Mouse (Mus musculus): ENCODE measurements at regions not wholly inside any gene's neighbourhood (a gene's known extent, or its start where the extent isn't known, plus 50 kb on each side); places are given as distances from the start of the nearest gene placed in this dataset.
"Not testable (repeated sequence)": the region's sequence is repeated elsewhere in the genome, so short reads cannot be mapped to it uniquely, and the experiment has no call there.

GRCm38 (mm10) chr6:140212403-140212802 lies 171.1 kb upstream of the Plcz1 start:
- no peaks in the 10 kb centered on the region for H3K36me3 ChIP-seq (replicated peaks; ENCODE audit: low read length)
- no peak for TF ChIP-seq FLI1 (IDR thresholded peaks at IDR 0.05; ENCODE audit: low read length)
- no peak for TF ChIP-seq GATA1 (IDR thresholded peaks at IDR 0.05; ENCODE audit: borderline replicate concordance, low read length)
- peaks cover 41% of the 10 kb centered on the region for H3K9me3 ChIP-seq
- H3K27me3 ChIP-seq (replicated peaks) = no peaks in the 10 kb centered on the region
- no peaks in the 10 kb centered on the region for H3K4me1 ChIP-seq
- H3K4me3 ChIP-seq (replicated peaks) = no peak overlapping the region

- Histone ChIP-seq H3K27me3 (replicated peaks) (no peaks in the 10 kb centered on the region), H3K9me3 (peaks cover 41% of the 10 kb centered on the region), H3K4me3 (replicated peaks) (no peak overlapping the region), H3K4me1 (no peaks in the 10 kb centered on the region), H3K36me3 (replicated peaks; ENCODE audit: low read length) (no peaks in the 10 kb centered on the region)
- TF ChIP-seq FLI1 (IDR thresholded peaks at IDR 0.05; ENCODE audit: low read length) = no peak
- no peak for TF ChIP-seq GATA1 (IDR thresholded peaks at IDR 0.05; ENCODE audit: borderline replicate concordance, low read length)
Measured at GRCm38 (mm10) chr6:140210141-140210540, 168.9 kb upstream of the Plcz1 start.

GRCm38 (mm10) chr6:140209083-140209482 lies 167.8 kb upstream of the Plcz1 start:
- Histone ChIP-seq H3K9me3 (peaks cover 36% of the 10 kb centered on the region), H3K4me1 (no peaks in the 10 kb centered on the region), H3K27me3 (replicated peaks) (no peaks in the 10 kb centered on the region), H3K4me3 (replicated peaks) (no peak overlapping the region), H3K36me3 (replicated peaks; ENCODE audit: low read length) (no peaks in the 10 kb centered on the region)
- no peak for TF ChIP-seq GATA1 (IDR thresholded peaks at IDR 0.05; ENCODE audit: borderline replicate concordance, low read length)
- TF ChIP-seq FLI1 (IDR thresholded peaks at IDR 0.05; ENCODE audit: low read length) = no peak

- Histone ChIP-seq H3K4me3 (replicated peaks) (no peak overlapping the region), H3K9me3 (peaks cover 36% of the 10 kb centered on the region), H3K36me3 (replicated peaks; ENCODE audit: low read length) (no peaks in the 10 kb centered on the region), H3K27me3 (replicated peaks) (no peaks in the 10 kb centered on the region), H3K4me1 (no peaks in the 10 kb centered on the region)
- TF ChIP-seq GATA1 (IDR thresholded peaks at IDR 0.05; ENCODE audit: borderline replicate concordance, low read length) (no peak), FLI1 (IDR thresholded peaks at IDR 0.05; ENCODE audit: low read length) (no peak)
Measured at GRCm38 (mm10) chr6:140208375-140208774, 167.1 kb upstream of the Plcz1 start.

- H3K4me1 ChIP-seq; H3K36me3 ChIP-seq (replicated peaks; ENCODE audit: low read length); H3K4me3 ChIP-seq (replicated peaks); H3K27me3 ChIP-seq (replicated peaks): not testable (repeated sequence)
- peaks cover 27% of the 10 kb centered on the region for H3K9me3 ChIP-seq
Measured at GRCm38 (mm10) chr6:140206676-140207075, 165.4 kb upstream of the Plcz1 start.

- no peak for TF ChIP-seq FLI1 (IDR thresholded peaks at IDR 0.05; ENCODE audit: low read length)
- no peak for TF ChIP-seq GATA1 (IDR thresholded peaks at IDR 0.05; ENCODE audit: borderline replicate concordance, low read length)
- no peaks in the 10 kb centered on the region for H3K36me3 ChIP-seq (replicated peaks; ENCODE audit: low read length)
Measured at GRCm38 (mm10) chr6:140201356-140201755, 160.1 kb upstream of the Plcz1 start.

GRCm38 (mm10) chr6:140200322-140200721 lies 159.1 kb upstream of the Plcz1 start:
- Histone ChIP-seq H3K4me3 (replicated peaks) (no peak overlapping the region), H3K36me3 (replicated peaks; ENCODE audit: low read length) (no peaks in the 10 kb centered on the region), H3K4me1 (no peaks in the 10 kb centered on the region), H3K27me3 (replicated peaks) (no peaks in the 10 kb centered on the region), H3K9me3 (peaks cover 29% of the 10 kb centered on the region)
- no peak for TF ChIP-seq FLI1 (IDR thresholded peaks at IDR 0.05; ENCODE audit: low read length)

More at GRCm38 (mm10) chr6:140201356-140201755, 160.1 kb upstream of the Plcz1 start:
- H3K4me3 ChIP-seq (replicated peaks) = no peak overlapping the region
- no peaks in the 10 kb centered on the region for H3K27me3 ChIP-seq (replicated peaks)
- H3K4me1 ChIP-seq = no peaks in the 10 kb centered on the region
- peaks cover 25% of the 10 kb centered on the region for H3K9me3 ChIP-seq

- H3K4me1 ChIP-seq = no peaks in the 10 kb centered on the region
- H3K4me3 ChIP-seq (replicated peaks) = no peak overlapping the region
- TF ChIP-seq FLI1 (IDR thresholded peaks at IDR 0.05; ENCODE audit: low read length) (no peak), GATA1 (IDR thresholded peaks at IDR 0.05; ENCODE audit: borderline replicate concordance, low read length) (no peak)
- H3K9me3 ChIP-seq = peaks cover 43% of the 10 kb centered on the region
- H3K36me3 ChIP-seq (replicated peaks; ENCODE audit: low read length) = no peaks in the 10 kb centered on the region
- no peaks in the 10 kb centered on the region for H3K27me3 ChIP-seq (replicated peaks)
Measured at GRCm38 (mm10) chr6:140198036-140198435, 156.8 kb upstream of the Plcz1 start.

GRCm38 (mm10) chr6:140197113-140197675 lies 155.9 kb upstream of the Plcz1 start:
- Histone ChIP-seq H3K9me3 (peaks cover 43% of the 10 kb centered on the region), H3K27me3 (replicated peaks) (no peaks in the 10 kb centered on the region), H3K4me3 (replicated peaks) (no peak overlapping the region), H3K36me3 (replicated peaks; ENCODE audit: low read length) (no peaks in the 10 kb centered on the region), H3K4me1 (no peaks in the 10 kb centered on the region)
- TF ChIP-seq FLI1 (IDR thresholded peaks at IDR 0.05; ENCODE audit: low read length) (no peak), GATA1 (IDR thresholded peaks at IDR 0.05; ENCODE audit: borderline replicate concordance, low read length) (no peak)

GRCm38 (mm10) chr6:140194276-140194675 lies 153.0 kb upstream of the Plcz1 start:
- Histone ChIP-seq H3K36me3 (replicated peaks; ENCODE audit: low read length) (no peaks in the 10 kb centered on the region), H3K9me3 (peaks cover 35% of the 10 kb centered on the region), H3K27me3 (replicated peaks) (no peaks in the 10 kb centered on the region), H3K4me1 (no peaks in the 10 kb centered on the region), H3K4me3 (replicated peaks) (no peak overlapping the region)
- no peak for TF ChIP-seq FLI1 (IDR thresholded peaks at IDR 0.05; ENCODE audit: low read length)
- TF ChIP-seq GATA1 (IDR thresholded peaks at IDR 0.05; ENCODE audit: borderline replicate concordance, low read length) = no peak

Measured in megakaryocyte, embryonic 14.5 days (primary cell).